Mouse (Mus musculus) cerebellum, adult 2 months (tissue): ENCODE data around the gene Fhl2. TPM values are rescaled to one million over a fixed set of nuclear protein-coding genes. Genes with fewer than 3 reads are reported as not detected.

Experiments
- DNase-seq, 2 experiments: peaks; one replicate each; pipeline ENCODE4 v3.0.0; 2021
- H3K27ac ChIP-seq: fragments of 200-500 bp; 2 replicates; pipeline ENCODE4 v1.5.1; 2012; ENCODE audit warnings: low read length, control low read depth, inconsistent platforms; ENCODE audit not compliant: insufficient read depth
- H3K27me3 ChIP-seq: fragments of 200-500 bp; 2 replicates; pipeline ENCODE4 v1.6.1; 2012; ENCODE audit warnings: inconsistent platforms, mild to moderate bottlenecking, low read length, moderate library complexity; ENCODE audit not compliant: control insufficient read depth, insufficient read depth
- H3K4me1 ChIP-seq: fragments of 200-500 bp; 2 replicates; pipeline ENCODE4 v1.6.1; 2011; ENCODE audit warnings: low read length; ENCODE audit not compliant: control insufficient read depth, insufficient read depth
- H3K4me3 ChIP-seq: fragments of 200-500 bp; replicated peaks from 2 replicates; pipeline ENCODE3; 2011; ENCODE audit warnings: mild to moderate bottlenecking, low read depth, low read length, control low read depth; ENCODE audit not compliant: insufficient read depth
- CTCF ChIP-seq: fragments of 200-500 bp; IDR thresholded peaks from 2 replicates; pipeline ENCODE4 v1.5.1; 2011; ENCODE audit warnings: low read depth, mild to moderate bottlenecking, control low read depth, low read length, moderate library complexity, borderline replicate concordance; ENCODE audit not compliant: insufficient read depth
- POLR2A ChIP-seq: fragments of 200-500 bp; IDR thresholded peaks from 2 replicates; pipeline ENCODE4 v1.6.1; 2011; ENCODE audit warnings: low read length, control low read depth, borderline replicate concordance; ENCODE audit not compliant: insufficient read depth
- WGBS: fragments of 180-500 bp; shearing (Covaris S2); methylation state at CpG from one replicate; pipeline ENCODE4 v1.1.7; 2018; 5-methylcytosine and 5-hydroxymethylcytosine counted together
- polyA plus RNA-seq: library from polyadenylated mRNA; depleted of rRNA; stranded (reverse); fragments of >200 nt; gene quantifications from 2 replicates; pipeline ENCODE4 v1.2.3, GENCODE M21; 2012

Gene Fhl2
- polyA plus RNA-seq, 1 experiment: 6.2 TPM

- H3K27me3 ChIP-seq: no peaks in the 10 kb centered on the region
- H3K4me3 ChIP-seq: no peak overlapping the region
- no peak for TF ChIP-seq POLR2A
- TF ChIP-seq CTCF: no peak
- H3K27ac ChIP-seq: no peak overlapping the region
- 94% methylated on average over 2 of the region's 2 CpGs for WGBS
- no peaks in the 10 kb centered on the region for H3K4me1 ChIP-seq
- no peak for DNase-seq
These were observed 74.2 kb downstream of the Fhl2 start for GRCm38 (mm10) chr1:43122616-43123015.

GRCm38 (mm10) chr1:43120950-43121349 is 75.8 kb downstream of the Fhl2 start:
- Histone ChIP-seq H3K27me3 (no peaks in the 10 kb centered on the region), H3K4me1 (no peaks in the 10 kb centered on the region), H3K27ac (no peak overlapping the region), H3K4me3 (no peak overlapping the region)
- TF ChIP-seq CTCF (no peak), POLR2A (no peak)
- no peak for DNase-seq
- WGBS: 96% methylated on average over 5 of the region's 5 CpGs

GRCm38 (mm10) chr1:43117435-43117834 is 79.3 kb downstream of the Fhl2 start:
- 68% methylated on average over 8 of the region's 8 CpGs for WGBS
- TF ChIP-seq POLR2A (no peak), CTCF (no peak)
- DNase-seq: no peak
- H3K27ac ChIP-seq: no peak overlapping the region
- H3K27me3 ChIP-seq: no peaks in the 10 kb centered on the region
- no peaks in the 10 kb centered on the region for H3K4me1 ChIP-seq
- H3K4me3 ChIP-seq: no peak overlapping the region

- TF ChIP-seq POLR2A: no peak
- peak; percentile 71 for TF ChIP-seq CTCF
- Histone ChIP-seq H3K27me3 (no peaks in the 10 kb centered on the region), H3K4me1 (no peaks in the 10 kb centered on the region), H3K27ac (no peak overlapping the region), H3K4me3 (no peak overlapping the region)
- peak; percentile 54 to 64 for DNase-seq
- WGBS: 83% methylated on average over 2 of the region's 2 CpGs
These were observed 83.9 kb downstream of the Fhl2 start for GRCm38 (mm10) chr1:43112882-43113281.

GRCm38 (mm10) chr1:43110556-43110955 is 86.2 kb downstream of the Fhl2 start:
- peak; percentile 18 to 43 for DNase-seq
- TF ChIP-seq POLR2A (no peak), CTCF (peak; percentile 74)
- Histone ChIP-seq H3K4me1 (no peaks in the 10 kb centered on the region), H3K27me3 (no peaks in the 10 kb centered on the region), H3K27ac (no peak overlapping the region), H3K4me3 (no peak overlapping the region)
- WGBS: 46% methylated on average over 4 of the region's 4 CpGs

- Histone ChIP-seq H3K27me3 (no peaks in the 10 kb centered on the region), H3K4me1 (no peaks in the 10 kb centered on the region), H3K27ac (no peak overlapping the region), H3K4me3 (no peak overlapping the region)
- no peak for DNase-seq
- 90% methylated on average over 2 of the region's 2 CpGs for WGBS
- TF ChIP-seq CTCF (no peak), POLR2A (no peak)
These were observed 88.1 kb downstream of the Fhl2 start for GRCm38 (mm10) chr1:43108729-43109128.

- no peaks in the 10 kb centered on the region; the same call in 1 of the 2 replicates for H3K4me1 ChIP-seq
- no peak for TF ChIP-seq CTCF
- peak; percentile 85 for TF ChIP-seq POLR2A
- peak within 1 kb of the TSS; percentile 90 for H3K4me3 ChIP-seq
- H3K27ac ChIP-seq: peak within 1 kb of the TSS; percentile 95
- H3K27me3 ChIP-seq: no peaks in the 10 kb centered on the region
- DNase-seq: peak; percentile 91 to 97
- under 1% methylated on average over 56 of the region's 57 CpGs for WGBS
These were observed 98.5 kb downstream of the Fhl2 start, which contains the start of the genes Tgfbrap1 and AI597479 for GRCm38 (mm10) chr1:43098031-43098984. TSS of gene Tgfbrap1 (minus strand) at chr1:43098637. TSS of gene AI597479 (plus strand) at chr1:43098710.

GRCm38 (mm10) chr1:43094206-43094605 is 102.6 kb downstream of the Fhl2 start:
- Histone ChIP-seq H3K4me3 (no peak overlapping the region), H3K4me1 (peaks cover 12% of the 10 kb centered on the region), H3K27ac (no peak overlapping the region), H3K27me3 (no peaks in the 10 kb centered on the region)
- no peak for TF ChIP-seq POLR2A
- no peak for TF ChIP-seq CTCF
- 93% methylated on average over 2 of the region's 2 CpGs for WGBS
- no peak for DNase-seq
